Mouse (Mus musculus): ENCODE data around the gene Olfr223. TPM values are rescaled to one million over a fixed set of nuclear protein-coding genes. Genes with fewer than 3 reads are reported as not detected.
"Not testable (repeated sequence)": the region's sequence is repeated elsewhere in the genome, so short reads cannot be mapped to it uniquely, and the experiment has no call there.

The Olfr223 gene
- polyA plus RNA-seq, 1 experiment from 2014 or later, result not detected

- in situ Hi-C loops (cut with MboI; ENCODE audit: low pct_unique_long_range_greater_than_20kb), result no loop called here
- ATAC-seq, result no peak
- POLR2A ChIA-PET, result interaction anchor here (0.6 kb wide), 1 partner anchor 96 kb away, joined by 3 read pairs; no protein-coding TSS in a partner anchor
- TF ChIP-seq CTCF (IDR thresholded peaks at IDR 0.05), result no peak
- CTCF ChIA-PET, result interaction anchor here (1.1 kb wide), 1 partner anchor 128 kb away, joined by 3 read pairs; no protein-coding TSS in a partner anchor
- H3K27me3 ChIP-seq, result no peaks in the 10 kb centered on the region
- no peak for DNase-seq (ENCODE audit: low read depth, low spot score)
Measured at GRCm38 (mm10) chr11:59631980-59632379, 38.9 kb upstream of the Olfr223 start.

DNA sequence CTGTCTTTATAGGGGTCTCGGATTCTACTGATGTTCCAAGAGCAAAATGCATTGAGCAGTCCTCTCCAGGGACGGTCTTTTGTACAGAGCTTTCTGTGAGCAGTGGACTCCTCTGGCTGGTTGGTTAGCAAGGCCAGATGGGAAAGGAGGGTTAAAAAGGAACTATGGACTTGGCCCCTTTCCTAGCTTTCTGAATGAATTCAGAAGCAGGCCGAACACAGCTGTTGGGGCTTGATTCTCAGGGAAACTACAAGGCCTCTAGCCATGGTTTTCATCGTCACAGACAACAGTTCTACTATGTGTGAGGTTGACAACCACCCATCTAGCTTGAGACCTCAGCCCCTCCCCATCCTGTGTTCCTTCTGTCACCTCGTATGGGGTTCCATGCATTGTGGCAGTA, 36.8 kb upstream of the Olfr223 start:
- POLR2A ChIA-PET, result no interaction called here
- TF ChIP-seq CTCF (IDR thresholded peaks at IDR 0.05), result no peak
- CTCF ChIA-PET, result interaction anchor here (0.7 to 1.2 kb wide), 3 partner anchors 8 to 12 kb away, joined by 3 to 4 read pairs (median 3); no protein-coding TSS in a partner anchor
- no peaks in the 10 kb centered on the region for H3K27me3 ChIP-seq
- in situ Hi-C loops (cut with MboI; ENCODE audit: low pct_unique_long_range_greater_than_20kb), result no loop called here
- DNase-seq (ENCODE audit: low read depth, low spot score), result no peak
- ATAC-seq, result no peak

- TF ChIP-seq CTCF (IDR thresholded peaks at IDR 0.05), result no peak
- no peak for DNase-seq (ENCODE audit: low read depth, low spot score)
- in situ Hi-C loops (cut with MboI; ENCODE audit: low pct_unique_long_range_greater_than_20kb), result no loop called here
- no peaks in the 10 kb centered on the region for H3K27me3 ChIP-seq
- POLR2A ChIA-PET, result no interaction called here
- CTCF ChIA-PET, result no interaction called here
- no peak for ATAC-seq
Measured at GRCm38 (mm10) chr11:59628177-59628576, 35.1 kb upstream of the Olfr223 start.

DNA sequence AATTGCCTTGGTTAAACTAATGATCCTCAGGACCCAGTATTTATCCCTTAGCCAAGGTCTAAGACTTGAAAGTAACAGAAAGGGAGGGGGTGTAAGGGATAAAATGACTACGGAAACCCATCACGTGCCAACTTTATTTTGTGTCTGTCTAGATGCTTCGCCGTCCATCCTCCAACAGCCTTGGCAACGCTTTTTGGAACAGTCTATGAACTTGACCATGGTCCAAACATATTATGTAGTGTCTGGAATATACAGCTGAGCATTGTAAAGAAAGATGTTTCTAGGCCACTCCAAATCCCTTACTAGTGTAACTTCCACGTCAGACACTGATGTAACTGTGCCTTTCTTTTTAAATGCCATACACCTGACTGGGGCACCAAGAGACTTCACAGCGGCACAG, 33.1 kb upstream of the Olfr223 start:
- in situ Hi-C loops (cut with MboI; ENCODE audit: low pct_unique_long_range_greater_than_20kb), result no loop called here
- ChIA-PET POLR2A (no interaction called here), CTCF (interaction anchor here (0.9 kb wide), 1 partner anchor 89 kb away, joined by 3 read pairs; no protein-coding TSS in a partner anchor)
- ATAC-seq (no peak), DNase-seq (ENCODE audit: low read depth, low spot score) (no peak)
- H3K27me3 ChIP-seq, result no peaks in the 10 kb centered on the region
- no peak for TF ChIP-seq CTCF (IDR thresholded peaks at IDR 0.05)

- peak; percentile 51 for ATAC-seq
- TF ChIP-seq CTCF (IDR thresholded peaks at IDR 0.05), result peak; percentile 89
- ChIA-PET CTCF (interaction anchor here (0.6 to 1.6 kb wide), 17 partner anchors 10 to 184 kb away, joined by 3 to 10 read pairs (median 3); partner anchors contain the start of gene Olfr223), POLR2A (no interaction called here)
- in situ Hi-C loops (cut with MboI; ENCODE audit: low pct_unique_long_range_greater_than_20kb), result loop anchor here (5.0 kb wide), 1 partner anchor 133 kb away; no protein-coding TSS in a partner anchor
- DNase-seq (ENCODE audit: low read depth, low spot score), result no peak
- H3K27me3 ChIP-seq, result no peaks in the 10 kb centered on the region
Measured at GRCm38 (mm10) chr11:59624017-59624630, 31.0 kb upstream of the Olfr223 start.

GRCm38 (mm10) chr11:59622214-59622613, 29.1 kb upstream of the Olfr223 start:
- ChIA-PET POLR2A (interaction anchor here (0.6 kb wide), 1 partner anchor 126 kb away, joined by 5 read pairs; no protein-coding TSS in a partner anchor), CTCF (interaction anchor here (0.6 to 1.6 kb wide), 3 partner anchors 8 to 156 kb away, joined by 3 to 5 read pairs (median 4); no protein-coding TSS in a partner anchor)
- H3K27me3 ChIP-seq, result no peaks in the 10 kb centered on the region
- in situ Hi-C loops (cut with MboI; ENCODE audit: low pct_unique_long_range_greater_than_20kb), result loop anchor here (5.0 kb wide), 1 partner anchor 135 kb away; no protein-coding TSS in a partner anchor
- ATAC-seq (no peak), DNase-seq (ENCODE audit: low read depth, low spot score) (no peak)
- no peak for TF ChIP-seq CTCF (IDR thresholded peaks at IDR 0.05)

DNA sequence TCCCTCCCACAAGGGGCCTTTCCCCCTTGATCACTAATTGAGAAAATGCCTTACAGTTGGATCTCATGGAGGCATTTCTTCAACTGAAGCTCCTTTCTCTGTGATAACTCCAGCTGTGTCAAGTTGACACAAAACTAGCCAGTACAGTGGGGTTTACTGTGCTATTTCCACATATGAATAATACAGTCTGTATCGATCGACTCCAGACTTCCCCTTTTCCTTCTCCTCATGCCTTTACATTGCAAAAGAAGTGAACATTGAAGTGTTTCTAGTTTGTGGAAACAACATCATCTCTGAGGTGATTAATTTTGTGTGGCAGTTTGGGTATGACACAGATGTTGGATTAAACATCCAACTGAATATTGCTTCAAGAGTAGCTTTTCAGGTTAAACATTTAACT, 23.9 kb upstream of the Olfr223 start:
- DNase-seq (ENCODE audit: low read depth, low spot score); H3K27me3 ChIP-seq; ATAC-seq; in situ Hi-C loops (cut with MboI; ENCODE audit: low pct_unique_long_range_greater_than_20kb); POLR2A ChIA-PET: not testable (repeated sequence)
- CTCF ChIA-PET, result interaction anchor here (0.7 kb wide), 1 partner anchor 91 kb away, joined by 4 read pairs; no protein-coding TSS in a partner anchor

DNA sequence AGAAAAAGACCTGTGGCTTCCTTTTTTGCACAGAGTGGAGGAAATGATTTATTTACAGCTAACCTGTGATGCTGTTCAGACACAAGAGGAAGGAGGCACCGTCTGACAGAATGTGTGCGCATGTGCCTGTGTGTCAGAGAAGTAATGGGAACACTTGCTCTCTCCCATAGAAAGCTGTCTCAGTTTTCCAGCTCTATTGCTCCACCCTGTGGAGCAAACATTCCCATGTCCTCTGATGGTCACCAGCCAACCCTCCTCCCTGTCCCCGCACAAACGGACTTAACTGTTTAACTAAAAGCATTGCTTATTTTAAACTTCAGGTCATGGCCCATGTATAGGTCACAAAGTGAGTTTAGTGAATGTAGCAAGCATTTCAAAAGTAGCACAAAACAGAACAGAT, 21.0 kb upstream of the Olfr223 start:
- POLR2A ChIA-PET, result interaction anchor here (1.0 kb wide), 1 partner anchor 88 kb away, joined by 3 read pairs; no protein-coding TSS in a partner anchor
- DNase-seq (ENCODE audit: low read depth, low spot score) (no peak), ATAC-seq (no peak)
- CTCF ChIA-PET, result interaction anchor here (1.0 to 2.2 kb wide), 7 partner anchors 9 to 146 kb away, joined by 3 to 11 read pairs (median 3); partner anchors contain the start of gene Olfr223
- peak; percentile 65 for TF ChIP-seq CTCF (IDR thresholded peaks at IDR 0.05)
- H3K27me3 ChIP-seq, result no peaks in the 10 kb centered on the region
- in situ Hi-C loops (cut with MboI; ENCODE audit: low pct_unique_long_range_greater_than_20kb), result loop anchor here (5.0 kb wide), 1 partner anchor 77 kb away; no protein-coding TSS in a partner anchor

GRCm38 (mm10) chr11:59611646-59612045, 18.6 kb upstream of the Olfr223 start:
- ATAC-seq, result no peak
- ChIA-PET CTCF (interaction anchor here (1.0 to 1.8 kb wide), 3 partner anchors 9 to 15 kb away, joined by 3 to 10 read pairs (median 6); no protein-coding TSS in a partner anchor), POLR2A (no interaction called here)
- no peaks in the 10 kb centered on the region for H3K27me3 ChIP-seq
- no peak for TF ChIP-seq CTCF (IDR thresholded peaks at IDR 0.05)
- in situ Hi-C loops (cut with MboI; ENCODE audit: low pct_unique_long_range_greater_than_20kb), result loop anchor here (5.0 kb wide), 1 partner anchor 74 kb away; no protein-coding TSS in a partner anchor
- DNase-seq (ENCODE audit: low read depth, low spot score), result no peak

DNA sequence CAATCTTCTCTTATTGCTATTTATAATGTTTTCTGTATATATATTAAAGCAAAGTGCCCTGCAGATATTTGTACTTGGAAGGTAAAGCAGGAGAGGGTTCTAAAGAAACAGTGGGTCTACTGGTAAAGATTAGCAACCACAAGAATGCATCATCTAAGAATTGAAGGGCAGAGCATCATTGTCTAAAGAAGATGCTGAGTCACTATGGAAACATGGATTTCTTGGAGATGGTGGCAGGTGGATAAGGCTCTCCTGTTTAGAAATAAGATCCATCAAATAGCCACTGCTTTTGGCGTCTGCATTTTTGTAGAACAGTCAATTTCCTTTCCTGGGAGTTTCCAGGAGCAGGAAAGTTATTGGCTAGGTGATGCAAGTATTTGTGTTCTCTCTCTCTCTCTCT, 9.2 kb upstream of the Olfr223 start:
- ChIA-PET CTCF (interaction anchor here (3.2 kb wide), 1 partner anchor 10 kb away, joined by 10 read pairs; no protein-coding TSS in a partner anchor), POLR2A (no interaction called here)
- H3K27me3 ChIP-seq, result no peaks in the 10 kb centered on the region
- DNase-seq (ENCODE audit: low read depth, low spot score) (no peak), ATAC-seq (no peak)
- in situ Hi-C loops (cut with MboI; ENCODE audit: low pct_unique_long_range_greater_than_20kb), result no loop called here
- TF ChIP-seq CTCF (IDR thresholded peaks at IDR 0.05), result no peak

GRCm38 (mm10) chr11:59600872-59601271, 7.8 kb upstream of the Olfr223 start:
- DNase-seq (ENCODE audit: low read depth, low spot score), result peak; percentile 76
- no peaks in the 10 kb centered on the region for H3K27me3 ChIP-seq
- ChIA-PET CTCF (interaction anchor here (1.0 to 1.8 kb wide), 4 partner anchors 10 to 76 kb away, joined by 3 to 8 read pairs (median 6); no protein-coding TSS in a partner anchor), POLR2A (interaction anchor here (0.6 kb wide), 1 partner anchor 1792 kb away, joined by 3 read pairs; no protein-coding TSS in a partner anchor)
- in situ Hi-C loops (cut with MboI; ENCODE audit: low pct_unique_long_range_greater_than_20kb), result no loop called here
- ATAC-seq, result peak; percentile 94
- no peak for TF ChIP-seq CTCF (IDR thresholded peaks at IDR 0.05)
